Mouse (Mus musculus) ovary, adult 18-20 months (tissue): ENCODE measurements around the gene Olfr1269.

ENCODE experiments used
- DNase-seq: peaks from one replicate; pipeline ENCODE4 v3.0.0; 2022; ENCODE audit warnings: low spot score, mixed read lengths

Gene Olfr1269

DNA sequence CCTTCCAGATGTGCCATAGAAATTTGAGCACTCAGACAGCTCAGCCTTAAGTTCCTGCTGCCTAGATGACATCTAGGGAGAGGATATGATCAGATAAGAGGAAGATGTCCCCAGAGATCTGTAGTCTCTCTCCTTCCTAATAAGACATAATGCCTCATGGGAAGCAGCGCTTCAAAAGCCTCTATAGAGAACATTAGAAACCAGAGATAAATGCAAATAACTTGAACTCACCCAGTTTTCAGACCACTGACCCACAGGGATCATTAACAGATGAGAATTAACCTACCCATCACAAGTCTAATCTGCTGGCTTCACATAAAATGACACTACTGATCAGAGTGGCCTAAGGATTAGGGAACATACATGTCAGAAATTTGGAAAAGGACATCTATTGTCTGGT is at the start of gene Olfr1269:
Gene Olfr1269, minus strand, starts transcription at position 101 of the 400 bp plus-strand sequence.
- DNase-seq: no peak

DNA sequence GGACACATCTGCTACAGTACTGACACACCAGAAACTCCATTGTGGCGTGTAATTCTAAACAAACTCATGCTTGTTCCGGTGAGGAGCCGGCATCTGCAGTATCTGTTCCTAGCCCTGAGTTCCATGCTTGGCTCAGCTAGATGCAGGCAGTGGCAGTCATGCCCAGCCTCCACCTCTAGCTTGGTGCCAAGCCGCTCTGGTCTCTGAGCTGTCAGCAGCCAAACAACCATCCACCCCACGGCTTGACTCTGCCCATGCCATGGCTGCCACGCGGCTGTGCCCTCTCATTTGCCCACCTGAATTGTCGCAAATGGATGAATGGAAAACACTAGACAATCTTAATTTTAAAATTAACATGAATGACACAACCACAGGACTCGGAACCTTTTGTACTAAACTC is 32.7 kb upstream of the Olfr1269 start:
- no peak for DNase-seq

DNA sequence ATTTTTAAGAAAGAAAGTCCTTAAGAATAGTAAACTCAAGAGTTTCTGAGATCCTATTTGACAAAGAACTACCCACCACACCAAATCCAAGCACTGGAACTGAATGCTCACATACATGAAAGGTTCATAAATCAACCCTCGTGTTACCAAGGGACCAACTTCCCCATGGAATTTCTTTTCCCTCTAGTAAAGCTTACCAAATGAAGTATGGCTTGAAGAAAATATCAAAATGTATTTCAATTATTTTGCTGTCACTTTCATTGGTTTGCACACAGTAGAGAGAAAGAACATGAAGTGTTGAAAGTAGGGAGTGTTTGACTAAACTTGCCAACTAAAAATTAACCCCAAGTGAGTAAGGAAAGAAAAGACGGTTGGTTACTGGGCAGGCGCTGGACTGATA is 31.8 kb upstream of the Olfr1269 start, which contains the start of gene Olfr1270:
Gene Olfr1270, minus strand, starts transcription at position 101 of the 400 bp plus-strand sequence.
- DNase-seq: no peak

DNA sequence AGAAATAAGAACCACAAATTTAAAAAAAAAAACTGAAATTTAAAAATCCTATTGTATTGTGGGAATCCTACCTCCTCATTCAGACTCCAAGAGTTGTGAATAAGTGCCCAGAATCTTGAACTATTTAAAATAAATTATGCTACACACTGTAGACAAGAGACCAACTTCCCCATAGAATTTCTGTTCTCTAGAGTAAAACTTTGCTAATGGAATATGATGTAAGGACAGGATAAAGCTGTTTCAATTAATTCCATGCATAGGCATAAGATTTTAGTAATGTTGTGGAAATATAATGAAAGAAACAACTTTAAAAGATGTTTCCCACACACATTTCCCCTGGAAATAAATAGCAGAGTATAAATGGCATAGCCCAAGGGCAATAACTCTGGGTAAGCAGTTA is 21.0 kb upstream of the Olfr1269 start, which contains the start of gene Olfr32:
Gene Olfr32, minus strand, starts transcription at position 101 of the 400 bp plus-strand sequence.
- DNase-seq: no peak

- no peak for DNase-seq
Observed at GRCm38 (mm10) chr2:90070065-90070464, 51.1 kb downstream of the Olfr1269 start.
